Mouse (Mus musculus) olfactory bulb, adult 2 months (tissue): Measurements from ENCODE around the gene Rarg.

Source experiments
- CTCF ChIP-seq: fragments of 200-500 bp; IDR thresholded peaks from 2 replicates; pipeline ENCODE4 v1.5.1; 2012; ENCODE audit warnings: low read depth, mild to moderate bottlenecking, low read length, moderate library complexity; ENCODE audit not compliant: insufficient read depth
- POLR2A ChIP-seq: fragments of 200-500 bp; IDR thresholded peaks from 2 replicates; pipeline ENCODE4 v1.6.1; 2012; ENCODE audit warnings: mild to moderate bottlenecking, low read depth, low read length, moderate library complexity; ENCODE audit not compliant: insufficient read depth

DNA sequence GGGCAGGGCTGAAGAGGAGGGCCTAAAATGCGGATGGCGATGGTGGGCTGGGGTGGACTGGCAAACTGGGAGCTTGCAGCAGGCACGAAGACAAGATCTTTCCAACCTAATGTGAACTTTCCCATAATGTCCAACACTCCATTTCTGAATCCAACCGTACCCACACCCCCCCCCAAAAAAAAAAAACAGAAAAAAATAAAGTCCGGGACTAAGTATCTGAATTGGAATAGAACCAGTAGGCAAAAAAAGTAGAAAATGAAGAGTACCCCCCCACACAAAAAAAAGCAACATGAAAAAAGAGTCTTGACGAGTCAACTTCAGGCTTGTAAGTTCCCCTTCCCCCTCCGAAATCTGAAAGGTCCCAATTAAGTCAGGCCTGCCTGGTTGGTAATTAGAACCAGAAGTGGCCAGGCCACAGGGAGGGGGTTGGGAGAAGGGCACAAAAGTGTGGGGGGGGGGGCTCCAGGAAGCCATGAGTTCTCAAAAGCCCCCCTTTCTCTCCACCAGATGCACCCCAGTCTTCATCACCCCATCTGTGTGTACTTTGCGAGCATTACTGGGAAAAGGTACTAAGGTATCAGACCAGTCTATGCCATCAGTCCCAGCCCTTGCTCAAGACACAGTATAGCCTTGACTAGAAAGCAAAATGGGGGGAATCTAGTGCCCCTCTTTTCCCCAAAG lies 9.0 kb downstream of the Rarg start:
- no peak for TF ChIP-seq POLR2A
- no peak for TF ChIP-seq CTCF
